Mouse (Mus musculus): ENCODE data around the gene Mepe. TPM values are rescaled to one million over a fixed set of nuclear protein-coding genes. Genes with fewer than 3 reads are reported as not detected.

The Mepe gene
- not detected in 2 replicates for polyA plus RNA-seq (2016; fragmentation: Nextera tagmentation; extraction: Ambion mirVana)

DNA sequence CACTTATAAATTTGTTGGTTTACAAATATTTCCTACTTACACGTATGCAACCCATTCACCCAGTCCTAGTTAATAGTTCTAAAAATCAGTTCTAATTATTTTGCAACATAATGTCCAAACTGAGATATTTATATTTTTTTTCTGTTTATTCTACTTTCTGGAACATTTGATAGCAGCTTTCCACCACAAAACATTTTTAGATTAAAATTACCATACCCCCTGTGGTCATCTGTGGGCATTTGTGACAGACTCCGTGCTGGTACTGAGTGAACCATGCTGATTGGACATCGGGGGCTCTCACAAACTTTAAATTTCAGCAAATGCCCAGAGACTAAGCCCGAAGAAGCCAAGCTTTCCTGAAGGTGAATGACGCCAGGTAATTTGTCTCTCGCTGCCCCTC is at the start of gene Mepe:
Gene Mepe (plus strand): TSS at position 301 of the 400 bp plus-strand sequence.
- no peak for ATAC-seq
- 74% methylated on average over 6 of the region's 6 CpGs for WGBS (ENCODE audit: insufficient replicate concordance)
- no peak within 1 kb of the TSS for H3K27ac ChIP-seq

GRCm38 (mm10) chr5:104294201-104294600 is 30.9 kb upstream of the Mepe start:
- Histone ChIP-seq H3K27ac (no peak overlapping the region), H3K27me3 (replicated peaks) (no peaks in the 10 kb centered on the region), H3K9ac (no peak overlapping the region), H3K9me3 (replicated peaks) (no peaks in the 10 kb centered on the region; the same call in 1 of the 2 replicates), H3K36me3 (no peaks in the 10 kb centered on the region), H3K4me2 (no peak overlapping the region), H3K4me1 (no peaks in the 10 kb centered on the region), H3K4me3 (no peak overlapping the region)
- ATAC-seq: no peak
- WGBS (ENCODE audit: insufficient replicate concordance): 76% methylated on average over 6 of the region's 6 CpGs

More for the DNA sequence above, at the start of gene Mepe:
- H3K9me3 ChIP-seq (replicated peaks): no peaks in the 10 kb centered on the region
- no peaks in the 10 kb centered on the region for H3K27me3 ChIP-seq (replicated peaks)
- H3K4me2 ChIP-seq: no peak within 1 kb of the TSS
- H3K4me3 ChIP-seq: no peak within 1 kb of the TSS
- no peak within 1 kb of the TSS for H3K9ac ChIP-seq
- no peaks in the 10 kb centered on the region for H3K4me1 ChIP-seq
- H3K36me3 ChIP-seq: no peaks in the 10 kb centered on the region

GRCm38 (mm10) chr5:104298994-104299393 is 26.1 kb upstream of the Mepe start, which contains the start of gene Ibsp:
Gene Ibsp, plus strand, starts transcription at chr5:104299171.
- Histone ChIP-seq H3K4me2 (no peak within 1 kb of the TSS), H3K36me3 (no peaks in the 10 kb centered on the region), H3K9me3 (replicated peaks) (no peaks in the 10 kb centered on the region), H3K27me3 (replicated peaks) (no peaks in the 10 kb centered on the region), H3K4me3 (no peak within 1 kb of the TSS), H3K4me1 (no peaks in the 10 kb centered on the region), H3K27ac (no peak within 1 kb of the TSS), H3K9ac (no peak within 1 kb of the TSS)
- ATAC-seq: no peak
- WGBS (ENCODE audit: insufficient replicate concordance): 63% methylated on average over 6 of the region's 6 CpGs

- no peak overlapping the region for H3K4me3 ChIP-seq
- H3K4me1 ChIP-seq: no peaks in the 10 kb centered on the region
- no peaks in the 10 kb centered on the region for H3K36me3 ChIP-seq
- no peak overlapping the region for H3K9ac ChIP-seq
- WGBS (ENCODE audit: insufficient replicate concordance): 64% methylated on average over 1 of the region's 1 CpGs
- H3K9me3 ChIP-seq (replicated peaks): 0 out of 2 replicates have a peak, but pooled peaks cover 7% of the 10 kb centered on the region
- ATAC-seq: no peak
- H3K4me2 ChIP-seq: no peak overlapping the region
- H3K27me3 ChIP-seq (replicated peaks): no peaks in the 10 kb centered on the region
- H3K27ac ChIP-seq: no peak overlapping the region
Measured at GRCm38 (mm10) chr5:104314073-104314472, 11.1 kb upstream of the Mepe start.

DNA sequence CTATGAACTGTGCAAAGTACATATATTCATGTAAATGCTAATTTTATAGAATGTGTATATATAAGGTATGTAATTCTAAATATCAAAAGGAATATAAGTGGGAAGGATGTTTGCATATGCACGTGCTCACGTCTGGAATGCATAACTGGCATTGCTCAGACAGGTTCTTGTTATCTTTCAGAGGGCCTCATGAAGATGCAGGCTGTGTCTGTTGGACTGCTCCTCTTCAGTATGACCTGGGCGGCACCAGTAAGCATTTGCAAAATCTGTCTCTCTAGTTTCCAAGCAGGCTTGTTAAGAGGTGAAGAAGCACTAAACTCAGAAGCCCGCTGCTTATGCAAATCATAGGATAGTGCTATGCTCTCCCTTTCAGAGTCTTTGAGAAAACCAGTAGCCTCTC is 1.8 kb downstream of the Mepe start:
- no peak for ATAC-seq
- 60% methylated on average over 4 of the region's 4 CpGs for WGBS (ENCODE audit: insufficient replicate concordance)

GRCm38 (mm10) chr5:104327389-104327788 is 2.3 kb downstream of the Mepe start:
- Histone ChIP-seq H3K9ac (no peak overlapping the region), H3K4me2 (no peak overlapping the region), H3K9me3 (replicated peaks) (no peaks in the 10 kb centered on the region), H3K27me3 (replicated peaks) (no peaks in the 10 kb centered on the region), H3K36me3 (no peaks in the 10 kb centered on the region), H3K4me3 (no peak overlapping the region), H3K27ac (no peak overlapping the region), H3K4me1 (no peaks in the 10 kb centered on the region)
- no peak for ATAC-seq
- WGBS (ENCODE audit: insufficient replicate concordance): 60% methylated on average over 8 of the region's 8 CpGs

More for the DNA sequence above, 1.8 kb downstream of the Mepe start:
- Histone ChIP-seq H3K27ac (no peak overlapping the region), H3K9ac (no peak overlapping the region), H3K4me3 (no peak overlapping the region), H3K4me1 (no peaks in the 10 kb centered on the region), H3K9me3 (replicated peaks) (no peaks in the 10 kb centered on the region), H3K36me3 (no peaks in the 10 kb centered on the region), H3K4me2 (no peak overlapping the region), H3K27me3 (replicated peaks) (no peaks in the 10 kb centered on the region)

GRCm38 (mm10) chr5:104327876-104328275 is 2.7 kb downstream of the Mepe start:
- no peak overlapping the region for H3K27ac ChIP-seq
- H3K9ac ChIP-seq: no peak overlapping the region
- H3K4me1 ChIP-seq: no peaks in the 10 kb centered on the region
- H3K4me2 ChIP-seq: no peak overlapping the region
- no peak for ATAC-seq
- no peaks in the 10 kb centered on the region for H3K27me3 ChIP-seq (replicated peaks)
- no peaks in the 10 kb centered on the region for H3K36me3 ChIP-seq
- H3K4me3 ChIP-seq: no peak overlapping the region
- no peaks in the 10 kb centered on the region for H3K9me3 ChIP-seq (replicated peaks)

DNA sequence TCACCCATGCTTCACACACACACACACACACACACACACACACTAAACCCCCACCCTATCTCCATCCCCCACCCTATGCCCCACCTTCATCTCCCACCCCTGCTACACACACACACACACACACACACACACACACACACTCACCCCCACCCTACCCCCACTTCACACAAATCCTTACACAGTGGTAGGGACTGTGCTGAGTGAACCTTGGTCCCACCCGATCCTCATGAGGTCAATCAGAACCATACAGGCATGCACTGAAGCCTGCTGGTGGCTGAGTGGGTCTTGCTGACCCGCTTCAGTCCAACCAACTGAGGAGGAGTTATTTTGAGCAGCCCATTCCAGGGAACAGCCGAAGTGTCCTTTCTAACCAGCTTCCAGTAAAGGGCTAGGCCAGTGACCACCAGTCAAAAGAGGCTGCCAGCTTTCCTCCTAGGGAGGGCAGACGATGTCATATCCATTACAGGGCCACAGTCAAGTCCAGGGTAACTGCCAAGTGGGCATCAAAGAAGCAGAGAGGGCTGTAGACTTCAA is 3.3 kb downstream of the Mepe start:
- Histone ChIP-seq H3K27me3 (replicated peaks) (no peaks in the 10 kb centered on the region), H3K4me3 (no peak overlapping the region), H3K9me3 (replicated peaks) (no peaks in the 10 kb centered on the region), H3K27ac (no peak overlapping the region), H3K9ac (no peak overlapping the region), H3K4me2 (no peak overlapping the region), H3K36me3 (no peaks in the 10 kb centered on the region), H3K4me1 (no peaks in the 10 kb centered on the region)
- 56% methylated on average over 4 of the region's 4 CpGs for WGBS (ENCODE audit: insufficient replicate concordance)
- ATAC-seq: no peak

- H3K4me3 ChIP-seq: no peak overlapping the region
- no peak overlapping the region for H3K9ac ChIP-seq
- WGBS (ENCODE audit: insufficient replicate concordance): 55% methylated on average over 5 of the region's 5 CpGs
- no peaks in the 10 kb centered on the region for H3K4me1 ChIP-seq
- no peaks in the 10 kb centered on the region for H3K9me3 ChIP-seq (replicated peaks)
- H3K36me3 ChIP-seq: no peaks in the 10 kb centered on the region
- no peaks in the 10 kb centered on the region for H3K27me3 ChIP-seq (replicated peaks)
- no peak overlapping the region for H3K4me2 ChIP-seq
- no peak for ATAC-seq
- no peak overlapping the region for H3K27ac ChIP-seq
Measured at GRCm38 (mm10) chr5:104329381-104329780, 4.3 kb downstream of the Mepe start.

DNA sequence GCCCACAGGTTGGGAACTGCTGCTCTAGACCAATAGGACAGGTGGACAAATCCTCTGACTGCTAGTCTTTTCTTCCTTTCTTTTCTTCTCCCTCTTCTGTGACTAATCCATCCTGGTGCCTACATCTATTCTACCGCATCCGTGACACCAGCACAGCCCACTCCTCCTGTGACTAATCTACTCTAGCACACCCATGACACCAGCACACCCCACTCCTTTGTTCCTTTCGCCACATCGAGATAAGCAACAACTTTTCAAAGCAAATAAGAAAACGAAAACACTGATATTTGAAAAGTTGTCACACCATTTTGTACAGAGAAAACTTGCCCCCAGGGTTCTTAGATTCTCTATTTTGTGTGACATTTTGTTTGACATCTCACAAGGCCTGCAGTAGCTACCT is 5.0 kb downstream of the Mepe start:
- 61% methylated on average over 5 of the region's 5 CpGs for WGBS (ENCODE audit: insufficient replicate concordance)
- Histone ChIP-seq H3K27ac (no peak overlapping the region), H3K4me2 (no peak overlapping the region), H3K9me3 (replicated peaks) (no peaks in the 10 kb centered on the region), H3K36me3 (no peaks in the 10 kb centered on the region), H3K27me3 (replicated peaks) (no peaks in the 10 kb centered on the region), H3K4me1 (no peaks in the 10 kb centered on the region), H3K4me3 (no peak overlapping the region), H3K9ac (no peak overlapping the region)
- no peak for ATAC-seq

- no peak overlapping the region for H3K27ac ChIP-seq
- H3K4me3 ChIP-seq: no peak overlapping the region
- no peaks in the 10 kb centered on the region for H3K27me3 ChIP-seq (replicated peaks)
- H3K9me3 ChIP-seq (replicated peaks): no peaks in the 10 kb centered on the region
- no peaks in the 10 kb centered on the region for H3K4me1 ChIP-seq
- H3K36me3 ChIP-seq: no peaks in the 10 kb centered on the region
- no peak for ATAC-seq
- H3K9ac ChIP-seq: no peak overlapping the region
- no peak overlapping the region for H3K4me2 ChIP-seq
- WGBS (ENCODE audit: insufficient replicate concordance): 55% methylated on average over 3 of the region's 3 CpGs
Measured at GRCm38 (mm10) chr5:104332296-104332695, 7.2 kb downstream of the Mepe start.

DNA sequence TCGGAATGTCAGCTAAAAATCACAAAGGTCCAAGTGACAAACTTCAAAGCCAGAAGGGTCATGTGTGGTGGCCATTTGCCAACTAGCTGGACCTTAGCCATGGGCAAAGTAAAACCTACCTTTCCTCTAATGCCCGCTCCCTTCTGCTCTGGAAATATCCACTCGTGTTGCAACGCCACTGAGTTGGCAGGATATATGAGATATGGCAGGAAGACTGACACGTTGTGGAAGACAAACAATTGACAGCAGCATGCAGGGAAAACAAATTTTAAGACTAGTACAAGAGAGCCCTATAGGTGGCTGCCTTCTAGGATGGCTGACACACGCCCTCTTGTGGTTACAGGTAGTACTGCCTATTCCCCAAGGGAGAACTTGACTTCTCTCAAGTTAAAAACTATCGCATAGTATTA is 8.1 kb downstream of the Mepe start:
- no peak for ATAC-seq
- Histone ChIP-seq H3K4me1 (no peaks in the 10 kb centered on the region), H3K27me3 (replicated peaks) (no peaks in the 10 kb centered on the region), H3K9ac (no peak overlapping the region), H3K4me2 (no peak overlapping the region), H3K4me3 (no peak overlapping the region), H3K36me3 (no peaks in the 10 kb centered on the region), H3K9me3 (replicated peaks) (no peaks in the 10 kb centered on the region), H3K27ac (no peak overlapping the region)
- 36% methylated on average over 7 of the region's 7 CpGs for WGBS (ENCODE audit: insufficient replicate concordance)

DNA sequence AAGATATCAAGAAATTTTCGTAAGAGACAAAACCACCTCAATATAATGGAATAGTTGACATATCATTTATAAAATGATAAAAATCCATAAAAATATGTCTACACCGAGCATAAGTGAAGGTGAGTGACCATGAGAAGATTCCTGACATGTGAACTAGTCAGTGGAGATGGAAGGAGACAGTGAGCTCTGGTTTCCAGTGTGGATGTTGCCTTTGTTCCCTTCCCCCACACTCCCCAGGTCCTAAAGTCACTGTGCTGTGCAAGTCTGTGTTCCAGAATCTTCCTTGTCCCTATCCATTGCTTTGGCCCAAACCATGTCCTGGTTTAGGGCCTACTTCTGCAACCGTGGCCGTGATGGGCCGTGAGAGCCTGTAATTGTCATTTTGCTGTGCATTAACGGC is 8.5 kb downstream of the Mepe start:
- no peak overlapping the region for H3K9ac ChIP-seq
- no peaks in the 10 kb centered on the region for H3K27me3 ChIP-seq (replicated peaks)
- no peaks in the 10 kb centered on the region for H3K36me3 ChIP-seq
- no peak overlapping the region for H3K27ac ChIP-seq
- H3K4me1 ChIP-seq: no peaks in the 10 kb centered on the region
- no peak overlapping the region for H3K4me2 ChIP-seq
- no peak for ATAC-seq
- WGBS (ENCODE audit: insufficient replicate concordance): 68% methylated on average over 6 of the region's 6 CpGs
- H3K9me3 ChIP-seq (replicated peaks): no peaks in the 10 kb centered on the region
- no peak overlapping the region for H3K4me3 ChIP-seq
